Mouse (Mus musculus) lung, postnatal 0 days (tissue): ENCODE measurements around the gene Olfr145.

ENCODE experiments used
- CTCF ChIP-seq: IDR thresholded peaks from 2 replicates; pipeline ENCODE4 v1.5.1; 2016; ENCODE audit warnings: antibody characterized with exemption, mild to moderate bottlenecking
- EP300 ChIP-seq: IDR thresholded peaks from 2 replicates; pipeline ENCODE4 v1.6.1; 2016; ENCODE audit warnings: antibody characterized with exemption, mild to moderate bottlenecking, control low read depth

GRCm38 (mm10) chr9:37896661-37897060 lies at the start of gene Olfr145:
- TF ChIP-seq EP300 (no peak), CTCF (no peak)
